Mouse (Mus musculus) heart, adult 2 months (tissue): ENCODE measurements at regions not wholly inside any gene's neighbourhood (a gene's known extent, or its start where the extent isn't known, plus 50 kb on each side); places are given as distances from the start of the nearest gene placed in this dataset.

Experiments
- DNase-seq, 2 experiments: peaks; one replicate each; pipeline ENCODE4 v3.0.0; 2021
- H3K27ac ChIP-seq: fragments of 200-600 bp; 2 replicates; pipeline ENCODE4 v1.8.1; 2022
- H3K27me3 ChIP-seq: fragments of 200-500 bp; 2 replicates; pipeline ENCODE4 v1.6.1; 2012; ENCODE audit warnings: mild to moderate bottlenecking, low read length, inconsistent platforms, mixed read lengths; ENCODE audit not compliant: control insufficient read depth, insufficient read depth
- H3K36me3 ChIP-seq: fragments of 200-500 bp; 2 replicates; pipeline ENCODE4 v1.6.1; 2012; ENCODE audit warnings: low read length, inconsistent platforms; ENCODE audit not compliant: control insufficient read depth, insufficient read depth
- H3K4me1 ChIP-seq: fragments of 200-500 bp; 2 replicates; pipeline ENCODE4 v1.6.1; 2011; ENCODE audit warnings: low read length; ENCODE audit not compliant: control insufficient read depth, insufficient read depth
- H3K4me3 ChIP-seq: fragments of 200-600 bp; 2 replicates; pipeline ENCODE4 v1.8.1; 2022
- H3K79me2 ChIP-seq: fragments of 200-500 bp; replicated peaks from 2 replicates; pipeline ENCODE4 v1.6.1; 2012; ENCODE audit warnings: mild to moderate bottlenecking, inconsistent platforms, low read length, moderate library complexity, mixed read lengths; ENCODE audit not compliant: control insufficient read depth, insufficient read depth
- H3K9ac ChIP-seq: fragments of 200-500 bp; 2 replicates; pipeline ENCODE4 v1.6.1; 2012; ENCODE audit warnings: low read depth, mild to moderate bottlenecking, control low read depth, inconsistent platforms, low read length, mixed read lengths
- CTCF ChIP-seq: fragments of 200-600 bp; IDR thresholded peaks from 2 replicates; pipeline ENCODE4 v1.8.1; 2022; ENCODE audit warnings: antibody characterized with exemption, mild to moderate bottlenecking, moderate library complexity
- EP300 ChIP-seq: fragments of 200-500 bp; IDR thresholded peaks from 2 replicates; pipeline ENCODE4 v1.6.1; 2011; ENCODE audit warnings: low read depth, low read length, control low read depth; ENCODE audit not compliant: insufficient read depth
- POLR2A ChIP-seq: fragments of 200-500 bp; IDR thresholded peaks from 2 replicates; pipeline ENCODE4 v1.6.1; 2011; ENCODE audit warnings: mild to moderate bottlenecking, low read depth, low read length, control low read depth; ENCODE audit not compliant: insufficient read depth
- WGBS: fragments of 180-500 bp; shearing (Covaris S2); methylation state at CpG from one replicate; pipeline ENCODE4 v1.1.7; 2018; 5-methylcytosine and 5-hydroxymethylcytosine counted together
- intact Hi-C: fragments of 180-260 bp; cut with DNase I; formaldehyde crosslinking; loops from one replicate; pipeline ENCODE4 v1.15.1; 2025

GRCm38 (mm10) chr17:4738717-4739485 lies 255.2 kb upstream of the Arid1b start:
- Histone ChIP-seq H3K9ac (no peak overlapping the region), H3K27ac (no peak overlapping the region), H3K36me3 (no peaks in the 10 kb centered on the region), H3K79me2 (no peaks in the 10 kb centered on the region), H3K27me3 (no peaks in the 10 kb centered on the region), H3K4me3 (no peak overlapping the region), H3K4me1 (no peaks in the 10 kb centered on the region; the same call in none of the 2 replicates)
- DNase-seq = peak; percentile 27 to 34
- intact Hi-C loops = no loop called here
- TF ChIP-seq EP300 = no peak
- TF ChIP-seq POLR2A = no peak
- TF ChIP-seq CTCF = no peak
- 38% methylated on average over 7 of the region's 7 CpGs for WGBS

- WGBS = 36% methylated on average over 5 of the region's 5 CpGs
- H3K79me2 ChIP-seq = no peaks in the 10 kb centered on the region
- no peak overlapping the region for H3K4me3 ChIP-seq
- no peaks in the 10 kb centered on the region for H3K36me3 ChIP-seq
- H3K27ac ChIP-seq = no peak overlapping the region
- DNase-seq = no peak
- TF ChIP-seq EP300 (no peak), CTCF (no peak), POLR2A (no peak)
- H3K27me3 ChIP-seq = no peaks in the 10 kb centered on the region
- H3K4me1 ChIP-seq = no peaks in the 10 kb centered on the region; the same call in none of the 2 replicates
- intact Hi-C loops = no loop called here
- no peak overlapping the region for H3K9ac ChIP-seq
Observed at GRCm38 (mm10) chr17:4740784-4741183, 253.3 kb upstream of the Arid1b start.

DNA sequence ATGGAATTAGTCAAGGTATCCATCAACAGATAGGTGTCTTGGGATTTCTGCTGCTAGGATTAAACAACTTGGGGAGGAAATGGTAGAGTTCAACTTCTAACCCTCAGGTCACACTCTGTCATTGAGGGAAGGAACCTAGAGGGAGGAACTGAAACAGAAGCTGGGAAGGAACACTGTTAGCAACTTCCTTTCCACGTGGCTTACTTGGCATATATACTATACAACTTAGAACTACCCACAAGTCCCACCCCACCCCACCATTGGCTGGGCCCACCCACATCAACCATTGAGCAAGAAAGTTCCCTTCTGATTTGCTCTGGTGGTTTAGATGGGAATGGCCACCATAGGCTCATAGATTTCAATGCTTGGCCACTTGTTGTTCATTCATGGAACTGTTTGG lies 251.8 kb upstream of the Arid1b start:
- WGBS = 48% methylated on average over 1 of the region's 1 CpGs
- Histone ChIP-seq H3K4me3 (no peak overlapping the region), H3K27ac (no peak overlapping the region), H3K4me1 (no peaks in the 10 kb centered on the region; the same call in 1 of the 2 replicates), H3K36me3 (no peaks in the 10 kb centered on the region), H3K9ac (no peak overlapping the region), H3K79me2 (no peaks in the 10 kb centered on the region), H3K27me3 (no peaks in the 10 kb centered on the region)
- no peak for DNase-seq
- intact Hi-C loops = no loop called here
- no peak for TF ChIP-seq POLR2A
- TF ChIP-seq CTCF = no peak
- no peak for TF ChIP-seq EP300

DNA sequence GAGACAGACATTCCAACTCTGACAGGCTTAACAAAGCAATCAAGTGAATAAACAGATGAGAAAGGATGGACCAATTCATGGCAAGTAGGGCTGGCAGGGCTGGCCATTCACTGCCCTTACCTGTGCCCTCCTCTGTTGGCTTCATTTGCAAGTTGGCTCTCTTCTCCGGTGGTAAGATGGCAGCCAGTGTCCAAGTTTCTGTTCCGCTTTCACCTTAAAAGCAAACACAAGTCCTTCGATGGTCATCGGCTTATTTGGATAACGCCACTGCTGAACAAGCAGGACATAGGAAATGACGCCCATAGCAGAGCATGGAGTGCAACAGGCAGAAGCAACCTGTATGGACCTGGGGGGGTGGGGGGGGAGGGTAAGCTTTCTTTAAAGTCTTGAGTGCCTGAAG lies 231.2 kb upstream of the Arid1b start:
- H3K9ac ChIP-seq = no peak overlapping the region
- no peaks in the 10 kb centered on the region for H3K27me3 ChIP-seq
- H3K79me2 ChIP-seq = no peaks in the 10 kb centered on the region
- intact Hi-C loops = no loop called here
- TF ChIP-seq POLR2A = no peak
- no peak for TF ChIP-seq CTCF
- no peak for TF ChIP-seq EP300
- no peaks in the 10 kb centered on the region for H3K36me3 ChIP-seq
- no peak overlapping the region for H3K4me3 ChIP-seq
- no peak for DNase-seq
- WGBS = 84% methylated on average over 6 of the region's 6 CpGs
- H3K4me1 ChIP-seq = no peaks in the 10 kb centered on the region
- H3K27ac ChIP-seq = no peak overlapping the region

GRCm38 (mm10) chr17:4765723-4766122 lies 228.4 kb upstream of the Arid1b start:
- H3K27ac ChIP-seq = no peak overlapping the region
- 81% methylated on average over 5 of the region's 5 CpGs for WGBS
- H3K9ac ChIP-seq = no peak overlapping the region
- H3K4me3 ChIP-seq = no peak overlapping the region
- no peaks in the 10 kb centered on the region for H3K36me3 ChIP-seq
- no peak for DNase-seq
- TF ChIP-seq EP300 (no peak), POLR2A (no peak), CTCF (no peak)
- no peaks in the 10 kb centered on the region for H3K79me2 ChIP-seq
- H3K4me1 ChIP-seq = no peaks in the 10 kb centered on the region
- no peaks in the 10 kb centered on the region for H3K27me3 ChIP-seq
- intact Hi-C loops = no loop called here

GRCm38 (mm10) chr17:4767947-4768522 lies 226.1 kb upstream of the Arid1b start:
- no peak overlapping the region for H3K4me3 ChIP-seq
- intact Hi-C loops = no loop called here
- peak in 1 of 2 experiments; percentile 52 for DNase-seq
- WGBS = 72% methylated on average over 5 of the region's 5 CpGs
- no peaks in the 10 kb centered on the region for H3K27me3 ChIP-seq
- H3K36me3 ChIP-seq = no peaks in the 10 kb centered on the region
- no peak for TF ChIP-seq EP300
- TF ChIP-seq POLR2A = no peak
- TF ChIP-seq CTCF = no peak
- no peak overlapping the region for H3K27ac ChIP-seq
- H3K79me2 ChIP-seq = no peaks in the 10 kb centered on the region
- H3K4me1 ChIP-seq = no peaks in the 10 kb centered on the region
- no peak overlapping the region for H3K9ac ChIP-seq
